Mouse (Mus musculus) heart, postnatal 25 days (tissue): ENCODE measurements around the gene Fgd2. TPM values are rescaled to one million over a fixed set of nuclear protein-coding genes. Genes with fewer than 3 reads are reported as not detected.
"Not testable (repeated sequence)": the region's sequence is repeated elsewhere in the genome, so short reads cannot be mapped to it uniquely, and the experiment has no call there.

Experiments used
- DNase-seq: peaks from one replicate; pipeline ENCODE4 v3.0.0; 2022; ENCODE audit warnings: low spot score
- intact Hi-C: fragments of 180-260 bp; cut with DNase I; formaldehyde crosslinking; loops from one replicate; pipeline ENCODE4 v1.15.1; 2025
- total RNA-seq, 2 experiments: library from RNA; stranded (reverse); gene quantifications; 2 replicates each; pipeline ENCODE4 v1.2.3; 2021

The Fgd2 gene
- total RNA-seq, 2 experiments from 2014 or later = 1.8 to 2.7 TPM

DNA sequence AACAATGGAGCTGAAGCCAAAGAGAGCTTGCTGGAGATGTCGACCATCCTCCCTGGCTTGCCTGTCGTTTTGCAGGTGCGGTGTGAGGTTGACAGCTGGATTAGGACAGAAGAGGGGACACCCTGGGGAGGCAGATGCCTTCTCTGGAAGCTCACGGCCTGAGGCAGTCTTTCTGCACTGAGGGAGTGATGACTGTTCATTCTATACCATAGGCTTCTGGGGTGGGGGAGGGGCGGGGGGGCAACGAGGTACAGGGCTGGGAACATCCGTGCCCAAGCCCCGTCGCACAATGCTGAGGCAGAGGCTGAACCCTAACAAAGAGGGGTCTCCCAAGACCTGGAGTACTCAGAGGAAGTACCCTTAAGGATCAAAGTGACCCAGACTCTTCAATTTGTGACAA is 3.8 kb upstream of the Fgd2 start:
- intact Hi-C loops = no loop called here
- DNase-seq = no peak

DNA sequence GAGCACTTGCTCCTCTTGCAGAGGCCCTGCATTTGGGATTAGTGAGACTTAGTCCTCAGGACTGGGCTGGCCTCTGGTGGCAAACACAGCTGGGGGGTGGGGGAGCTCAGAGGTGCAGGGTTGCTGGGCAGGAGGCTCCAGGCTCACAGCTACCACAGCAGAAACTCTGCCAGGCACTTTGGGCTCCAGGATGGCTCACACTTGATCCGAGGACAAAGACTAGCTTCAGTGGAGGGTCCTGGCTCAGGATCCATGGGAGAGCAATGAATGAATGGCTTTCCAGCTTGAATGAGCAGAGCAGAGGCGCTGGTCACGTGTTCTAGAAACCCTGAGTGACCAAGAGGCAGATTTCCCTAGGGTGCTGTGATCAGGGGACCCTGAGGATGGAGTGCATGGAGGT is 1.8 kb upstream of the Fgd2 start:
- intact Hi-C loops = no loop called here
- no peak for DNase-seq

DNA sequence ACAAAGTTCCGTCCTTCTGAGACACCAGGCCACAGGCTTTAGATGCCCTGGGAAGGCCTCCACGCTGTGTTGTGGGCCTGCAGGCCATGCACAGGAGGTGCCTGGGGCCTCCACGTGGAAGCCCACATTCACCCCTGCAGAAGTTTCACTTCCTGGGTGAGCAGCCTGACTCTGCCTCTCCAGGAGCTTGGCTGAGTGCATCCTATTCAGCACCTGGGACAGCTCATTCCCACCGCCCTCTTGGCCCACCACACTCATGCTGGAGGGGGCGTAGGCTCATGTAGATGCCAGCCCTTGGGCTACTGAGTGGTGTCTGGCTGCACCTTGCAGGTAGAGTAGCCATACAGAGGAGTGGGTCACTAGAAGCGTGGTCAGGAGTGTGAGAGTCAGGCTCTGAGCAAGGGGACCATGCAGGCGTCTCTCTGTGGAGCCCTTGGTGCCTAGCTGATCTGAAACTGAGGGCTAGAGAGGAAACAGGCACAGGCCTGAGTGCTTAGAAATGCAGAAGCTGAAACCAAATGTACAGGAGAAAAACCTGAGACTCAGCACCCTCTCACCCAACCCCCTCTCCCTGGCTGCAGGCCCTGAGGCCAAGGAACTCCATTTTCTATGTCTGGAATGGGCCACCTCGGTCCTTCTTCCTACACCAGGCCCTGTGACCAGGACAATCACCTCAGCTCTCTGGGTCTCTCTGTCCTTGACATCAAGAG is 1.4 kb downstream of the Fgd2 start:
- DNase-seq = no peak
- intact Hi-C loops = no loop called here

DNA sequence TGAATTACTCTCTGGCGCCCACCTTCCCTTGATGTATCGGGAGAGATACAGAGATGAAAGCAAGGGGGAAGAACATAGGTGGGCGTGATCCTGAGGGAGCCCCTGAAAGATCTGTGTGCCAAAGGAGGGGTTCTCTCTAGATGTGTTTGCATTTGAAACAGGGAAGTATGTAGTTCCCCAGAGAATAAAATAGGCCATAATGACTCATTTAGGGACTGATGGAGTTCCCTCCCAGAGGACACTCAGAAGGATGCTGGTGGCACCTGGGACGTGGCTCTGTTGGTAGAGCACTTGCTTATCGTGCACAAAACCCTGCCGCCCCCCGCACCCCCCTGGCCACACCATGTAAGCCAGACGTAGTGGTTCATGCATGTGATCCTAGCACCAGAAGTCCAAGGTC is 2.4 kb downstream of the Fgd2 start:
- intact Hi-C loops = no loop called here
- DNase-seq = no peak

DNA sequence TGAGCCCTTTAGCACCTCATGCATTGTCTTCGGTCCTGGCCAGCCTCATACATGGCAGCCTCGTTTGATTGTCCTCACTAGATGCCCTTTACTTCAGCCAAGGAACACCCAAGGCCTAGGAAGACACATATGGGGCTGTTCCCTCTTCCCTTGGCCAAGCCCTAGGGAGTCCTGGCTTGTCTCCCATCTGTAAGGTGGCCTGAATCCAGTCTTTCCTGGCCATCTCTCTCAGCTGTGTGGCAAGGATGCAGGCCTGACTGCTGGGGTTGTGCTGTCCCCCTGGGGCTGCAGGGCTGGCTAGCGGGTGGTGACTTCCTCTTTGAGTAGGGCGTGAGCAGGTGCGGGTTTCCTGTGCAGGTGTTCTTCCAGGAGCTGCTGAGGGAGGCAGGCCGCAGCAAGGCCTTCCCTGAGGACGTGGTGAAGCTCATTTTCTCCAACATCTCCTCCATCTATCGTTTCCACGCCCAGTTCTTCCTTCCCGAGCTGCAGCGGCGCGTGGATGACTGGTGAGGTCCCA is 4.4 kb downstream of the Fgd2 start:
- intact Hi-C loops = no loop called here
- no peak for DNase-seq

DNA sequence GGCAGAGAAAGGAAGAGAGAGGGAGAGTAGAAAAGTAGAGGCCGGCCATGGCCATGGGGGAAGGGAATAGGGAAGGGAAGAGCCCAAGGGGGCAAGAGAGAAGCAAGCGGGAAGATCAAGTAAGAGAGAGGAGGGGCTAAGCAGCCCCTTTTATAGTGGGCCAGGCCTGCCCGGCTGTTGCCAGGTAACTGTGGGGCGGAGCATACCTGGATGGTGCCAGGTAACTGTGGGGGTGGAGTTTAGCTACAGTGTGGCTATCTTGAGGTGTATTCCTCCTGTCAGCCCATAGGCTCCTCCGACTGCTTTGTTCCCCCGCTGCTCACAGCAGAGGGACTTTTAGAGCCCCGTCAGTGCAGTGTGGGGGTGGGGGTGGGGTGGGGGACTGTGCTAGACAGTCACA is 8.0 kb downstream of the Fgd2 start:
- intact Hi-C loops = no loop called here
- no peak for DNase-seq

DNA sequence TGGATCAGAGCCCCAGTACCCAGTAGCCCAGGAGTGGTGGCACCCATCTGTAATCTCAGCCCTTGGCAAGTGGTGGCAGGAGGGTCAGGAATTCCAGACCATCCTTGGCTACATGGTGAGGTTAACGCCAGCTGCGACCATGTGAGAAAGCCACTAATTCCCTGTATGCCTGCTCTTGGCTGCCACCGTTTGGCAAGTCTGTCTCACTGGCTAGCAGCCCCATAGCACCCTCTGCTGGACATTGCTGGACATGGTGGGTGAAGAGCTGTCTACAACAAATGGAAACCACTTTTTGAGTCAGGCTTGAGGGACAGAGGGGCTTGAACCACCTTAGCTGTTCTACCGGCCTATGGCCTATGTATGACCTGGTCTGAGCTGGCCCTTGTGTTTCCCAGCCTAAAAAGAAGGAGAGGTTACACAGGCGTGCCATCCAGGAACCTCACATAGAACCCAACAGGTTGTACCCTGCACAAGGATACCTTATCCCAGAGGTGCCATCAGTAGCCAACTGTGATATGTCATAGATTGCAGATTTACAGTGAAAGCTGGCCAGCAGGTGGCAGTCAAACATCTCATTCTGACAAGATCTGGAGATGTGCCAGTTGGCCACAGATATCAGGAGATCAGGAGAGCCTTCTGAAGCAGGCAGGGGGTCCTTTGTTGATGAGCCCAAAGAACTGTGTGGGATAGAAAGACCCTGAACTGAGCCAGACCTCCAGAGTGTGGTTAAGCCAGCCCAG is 10.4 kb downstream of the Fgd2 start:
- DNase-seq = peak; percentile 80
- intact Hi-C loops = loop anchor here (1.0 to 2.0 kb wide), 5 partner anchors 32 to 194 kb away; partner anchors contain the start of gene BC004004

DNA sequence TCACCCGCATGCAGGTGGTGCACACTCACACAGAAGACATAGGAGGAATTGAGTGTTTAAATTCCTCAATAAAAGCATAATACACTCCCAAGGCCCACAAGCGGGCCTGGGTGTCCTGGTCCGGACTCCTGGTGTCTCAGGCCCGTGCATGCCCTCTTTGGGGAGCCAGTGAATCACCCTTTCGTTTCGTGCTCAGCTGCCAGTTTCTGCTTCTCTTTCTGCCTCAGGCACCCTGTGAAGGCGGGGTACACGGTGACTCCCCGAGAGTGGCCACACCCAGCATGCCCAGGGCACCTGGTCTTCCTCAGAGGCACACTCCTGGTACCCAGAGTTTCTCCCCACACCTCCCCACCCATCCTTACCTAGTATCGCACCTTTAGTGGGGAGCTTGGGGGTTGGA is 15.2 kb downstream of the Fgd2 start:
- intact Hi-C loops = no loop called here
- no peak for DNase-seq

DNA sequence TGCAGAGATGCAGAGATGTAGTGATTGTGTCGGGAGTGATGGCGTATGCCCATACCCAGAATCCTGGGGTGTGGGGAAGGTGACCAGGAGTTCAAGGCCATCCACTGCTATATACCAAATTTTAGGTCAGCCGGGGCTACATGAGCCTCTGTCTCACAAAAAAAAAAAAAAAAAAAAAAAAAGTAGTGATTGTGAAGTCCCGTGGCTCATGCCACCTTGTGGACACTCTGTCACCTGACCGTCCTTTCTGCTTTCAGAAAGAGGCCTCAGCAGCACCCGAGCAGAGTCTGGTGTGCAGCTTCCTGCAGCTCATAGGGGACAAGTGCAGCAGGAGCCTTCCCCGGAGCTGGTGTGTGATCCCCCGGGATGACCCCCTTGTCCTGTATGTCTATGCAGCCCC is 17.3 kb downstream of the Fgd2 start:
- no peak for DNase-seq
- intact Hi-C loops = no loop called here

DNA sequence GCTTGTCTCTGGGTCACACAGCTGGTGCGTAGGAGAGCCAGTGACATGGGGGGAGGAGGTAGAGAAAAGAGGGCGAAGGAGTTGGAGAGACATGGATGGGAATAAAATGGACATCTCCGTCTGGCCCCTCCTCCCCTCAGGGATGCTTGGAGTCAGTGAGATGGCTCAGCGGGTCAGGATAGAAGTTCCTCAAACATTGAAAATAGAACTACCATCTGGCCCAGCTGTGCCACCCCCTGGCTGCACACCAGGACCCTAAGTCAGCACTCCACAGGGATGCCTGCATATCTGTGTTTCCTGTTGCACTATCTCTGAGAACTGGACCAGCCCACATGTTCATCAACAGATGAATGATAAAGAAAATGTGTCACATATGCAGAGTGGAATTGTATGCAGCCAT is 19.5 kb downstream of the Fgd2 start:
- intact Hi-C loops = no loop called here

DNA sequence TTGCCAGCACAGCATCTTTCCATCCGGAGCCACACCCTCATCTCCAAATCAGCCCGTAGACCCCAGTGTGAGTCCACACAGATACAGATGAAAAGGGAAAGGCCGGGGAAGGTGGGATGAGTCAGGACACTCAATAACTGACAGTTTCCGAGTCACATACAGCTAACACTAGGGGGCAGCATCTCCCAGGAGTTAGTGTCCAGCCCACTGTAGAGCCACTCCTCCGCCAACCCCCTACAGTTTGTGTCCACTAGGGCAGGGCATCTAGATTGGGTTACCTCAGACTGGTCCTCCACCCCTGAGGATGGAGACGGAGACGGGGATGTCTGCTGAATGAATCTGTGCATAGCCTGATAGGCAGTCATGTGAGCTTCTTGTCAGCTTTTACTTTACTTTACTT is 20.8 kb downstream of the Fgd2 start:
- no peak for DNase-seq
- intact Hi-C loops = loop anchor here (1.0 kb wide), 1 partner anchor 133 kb away; no protein-coding TSS in a partner anchor

More for the DNA sequence above, 19.5 kb downstream of the Fgd2 start:
- DNase-seq = no peak

DNA sequence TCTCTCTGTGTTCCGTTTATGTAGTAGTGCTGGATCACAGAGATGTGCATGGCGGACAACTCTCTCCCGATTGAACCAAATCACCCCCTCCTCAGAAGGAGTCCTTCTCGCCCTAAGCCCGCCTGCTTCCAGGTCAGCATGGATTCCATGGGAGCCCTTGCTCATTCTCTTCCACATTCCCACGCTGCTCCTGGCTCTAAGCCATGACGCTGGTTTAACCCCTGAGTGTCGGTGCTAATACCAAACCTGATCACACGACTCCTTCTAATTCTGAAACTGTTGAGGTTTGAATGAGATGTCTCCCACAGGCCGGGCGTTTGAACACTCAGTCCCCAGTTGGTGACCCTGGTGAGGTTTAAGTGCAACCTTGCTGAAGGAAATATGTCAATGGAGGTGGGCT is 21.7 kb downstream of the Fgd2 start:
- intact Hi-C loops = loop anchor here (2.0 kb wide), 1 partner anchor 14 kb away; no protein-coding TSS in a partner anchor

DNA sequence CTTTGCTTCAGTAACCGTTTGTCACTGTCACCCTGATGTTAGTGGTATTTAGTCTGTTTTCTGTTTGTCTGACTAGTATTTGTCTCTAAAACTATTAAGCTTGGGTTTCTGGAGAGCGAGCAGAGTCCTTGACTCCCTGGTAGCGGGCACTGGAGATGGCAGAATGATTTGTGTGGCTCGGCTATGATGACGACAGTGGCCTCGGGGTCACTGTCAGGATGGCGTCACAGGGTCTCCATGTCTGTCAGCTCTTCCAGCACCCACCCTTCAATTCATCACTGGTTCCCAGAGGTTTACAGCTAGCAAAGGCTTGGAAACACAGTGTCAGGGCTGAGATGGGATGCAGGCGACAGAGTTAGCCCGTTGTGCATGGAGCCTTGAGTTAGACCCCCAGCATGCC is 23.2 kb downstream of the Fgd2 start:
- DNase-seq = no peak
- intact Hi-C loops = loop anchor here (2.0 kb wide), 1 partner anchor 13 kb away; no protein-coding TSS in a partner anchor

More for the DNA sequence above, 21.7 kb downstream of the Fgd2 start:
- DNase-seq = no peak

DNA sequence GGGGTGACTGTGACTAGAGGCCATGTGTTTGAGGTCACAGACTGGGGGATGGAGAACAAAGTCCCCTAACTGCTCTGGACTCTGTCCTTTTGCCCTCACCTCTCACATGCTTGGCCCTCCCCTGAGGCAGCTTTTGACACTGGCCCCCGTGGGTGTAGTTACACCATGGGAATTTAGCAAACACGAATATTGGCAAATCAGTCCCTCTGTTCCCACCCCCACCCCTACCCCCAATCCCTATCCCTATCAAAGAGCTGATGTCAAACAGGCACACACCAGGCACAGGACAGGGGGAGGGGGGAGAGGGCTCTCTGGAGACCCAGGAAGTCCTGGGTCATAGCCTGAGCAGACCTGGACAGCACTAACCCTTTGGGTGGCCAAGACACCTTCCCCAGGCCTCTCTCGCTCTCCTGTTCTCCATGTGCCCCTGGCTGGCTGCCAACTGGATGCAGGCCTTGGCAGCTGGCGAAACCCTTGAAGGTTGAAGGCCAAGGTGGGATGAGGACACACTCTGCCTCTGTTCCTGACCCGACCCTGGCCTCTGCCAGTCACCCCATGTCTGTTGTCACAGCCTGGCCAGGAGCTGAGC is 24.2 kb downstream of the Fgd2 start:
- intact Hi-C loops = no loop called here
- no peak for DNase-seq

DNA sequence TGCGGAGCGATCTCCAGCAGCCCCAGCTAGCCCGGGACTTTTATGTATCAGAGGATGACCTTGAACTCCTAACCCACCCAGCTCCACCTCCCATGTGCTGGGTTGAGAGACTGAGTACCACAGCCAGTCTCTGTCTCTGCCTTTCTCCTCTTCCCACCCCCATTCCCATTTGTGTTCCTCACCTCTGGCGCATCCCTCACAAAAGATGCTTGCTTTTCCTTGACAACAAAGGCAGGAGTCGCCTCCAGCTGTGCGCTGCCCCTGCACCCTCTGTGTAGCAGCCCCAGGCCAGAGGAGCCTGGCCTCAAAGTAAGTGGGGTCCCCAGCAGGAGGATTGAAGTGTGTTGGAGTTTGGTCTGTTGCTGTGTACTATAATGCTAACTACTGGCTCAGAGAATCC is 25.0 kb downstream of the Fgd2 start:
- intact Hi-C loops = no loop called here

DNA sequence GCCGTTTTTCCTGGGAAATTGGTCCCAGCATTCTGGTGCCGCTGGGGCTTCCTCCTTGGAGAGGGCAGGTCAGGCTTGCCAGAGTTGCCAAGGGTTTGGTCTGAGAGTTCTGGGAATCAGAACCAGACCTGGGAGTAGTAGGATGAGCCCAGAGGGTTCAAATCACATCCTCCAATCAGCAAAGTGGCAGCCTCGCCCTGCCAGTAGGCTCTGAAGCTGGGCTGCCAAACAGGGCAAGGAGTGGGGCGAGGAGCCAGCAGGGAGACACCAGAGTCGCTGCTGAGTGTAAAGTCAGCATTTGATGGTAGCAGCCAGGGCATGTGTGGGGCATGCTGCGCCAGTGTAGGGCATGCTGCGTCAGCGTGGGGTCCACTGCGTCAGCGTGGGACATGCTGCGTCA is 28.3 kb downstream of the Fgd2 start:
- no peak for DNase-seq
- intact Hi-C loops = no loop called here

More for the DNA sequence above, 25.0 kb downstream of the Fgd2 start:
- no peak for DNase-seq

DNA sequence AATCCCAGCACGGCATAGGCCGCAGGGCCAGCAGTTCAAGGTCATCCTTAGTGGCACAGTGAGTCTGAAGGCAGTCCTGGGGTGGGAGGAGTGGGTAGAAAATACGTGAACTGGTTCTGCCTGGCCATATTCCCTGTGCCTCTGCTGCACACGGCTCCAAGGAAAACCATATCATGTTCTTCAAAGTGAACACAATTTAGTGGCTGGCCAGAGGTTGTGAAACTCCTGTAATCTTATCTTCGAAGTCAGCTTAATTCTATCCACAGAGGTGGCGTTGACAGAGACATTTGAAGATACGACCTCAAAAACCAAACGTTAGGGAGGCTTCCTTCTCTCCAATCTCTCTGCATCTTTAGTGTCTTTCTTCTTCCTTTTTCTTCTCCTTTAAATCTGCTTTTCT is 30.6 kb downstream of the Fgd2 start:
- DNase-seq = no peak
- intact Hi-C loops = no loop called here

DNA sequence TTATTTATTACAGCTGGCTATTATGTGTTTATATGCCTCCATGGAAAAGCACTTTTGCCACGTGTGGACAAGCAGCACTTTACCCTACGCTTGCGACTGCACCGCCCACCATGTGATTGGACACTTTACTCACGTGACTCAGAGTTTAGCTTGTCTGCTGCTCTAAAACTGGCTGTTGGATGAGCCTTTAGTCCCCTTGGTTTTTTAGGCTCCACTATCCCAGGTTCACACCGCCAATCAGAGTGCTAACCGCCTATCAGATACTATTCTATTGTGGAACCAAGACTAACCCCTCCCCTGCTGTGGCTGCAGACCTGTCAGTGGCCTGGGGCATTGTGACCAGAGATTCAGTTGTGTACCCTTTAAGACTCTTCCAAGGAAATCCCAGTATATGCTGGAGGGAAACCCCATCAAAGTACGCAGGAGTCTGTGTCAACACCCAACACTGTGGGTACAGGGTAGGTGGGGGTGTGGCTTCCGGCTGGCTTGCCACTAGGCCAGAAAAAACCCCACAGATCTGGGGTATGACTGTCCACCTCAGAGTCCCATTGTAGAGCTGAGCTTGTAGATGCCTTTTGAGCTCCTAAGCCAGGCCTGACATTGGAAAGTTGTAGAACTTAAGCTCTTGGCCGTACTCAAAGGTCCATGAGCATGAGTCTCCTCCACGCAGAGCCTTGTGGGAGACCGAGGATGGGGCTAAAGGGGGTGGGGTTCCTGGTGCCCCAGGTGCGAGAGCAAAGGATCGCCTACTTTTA is 32.8 kb downstream of the Fgd2 start:
- intact Hi-C loops = no loop called here

DNA sequence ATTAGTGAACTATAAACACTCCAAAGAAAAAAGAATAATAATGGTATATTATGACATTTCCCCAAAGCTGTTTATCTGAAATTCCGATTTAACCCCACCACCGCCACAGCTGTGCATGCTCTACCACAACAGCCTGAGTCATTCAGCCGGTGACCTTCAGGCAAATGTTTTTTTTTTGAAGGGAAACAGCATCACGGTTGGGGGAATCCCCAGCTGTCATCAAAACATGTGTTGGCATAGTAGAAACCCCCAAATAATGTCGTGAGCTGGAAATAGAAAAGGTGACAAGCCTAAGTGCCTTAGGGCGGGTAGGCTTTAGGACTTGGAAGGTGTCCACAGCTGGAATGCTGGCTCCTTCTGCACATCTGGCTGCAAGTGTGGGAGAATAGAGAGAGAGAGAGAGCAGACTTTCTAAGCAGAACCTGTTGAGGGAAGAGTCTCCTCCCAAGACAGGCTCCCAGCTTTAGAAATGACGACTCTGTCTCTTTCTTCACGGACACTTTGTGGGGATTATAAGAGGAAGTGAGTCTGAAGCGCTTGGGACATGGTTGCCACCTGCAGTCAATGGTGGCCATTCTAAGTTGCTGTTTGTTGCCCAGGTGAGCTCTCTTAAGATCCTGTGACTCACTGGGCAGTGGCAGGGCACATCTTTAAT is 33.5 kb downstream of the Fgd2 start:
- DNase-seq = no peak
- intact Hi-C loops = no loop called here

More for the DNA sequence above, 32.8 kb downstream of the Fgd2 start:
- DNase-seq = no peak

DNA sequence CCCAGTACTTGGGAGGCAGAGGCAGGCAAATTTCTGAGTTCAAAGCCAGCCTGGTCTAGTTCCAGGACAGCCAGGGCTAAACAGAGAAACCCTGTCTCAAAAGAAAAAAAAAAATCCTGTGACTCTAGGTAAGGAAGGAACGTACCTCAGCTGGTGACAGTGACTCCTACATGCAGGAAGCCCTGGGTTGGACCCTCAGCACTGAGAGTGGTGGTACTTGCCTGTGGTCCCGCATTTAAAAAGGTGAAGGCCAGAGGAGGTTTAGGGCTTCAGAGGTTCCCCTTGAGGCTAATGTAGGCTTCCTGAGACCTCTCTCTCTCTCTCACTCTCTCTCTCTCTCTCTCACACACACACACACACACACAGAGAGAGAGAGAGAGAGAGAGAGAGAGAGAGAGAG is 34.0 kb downstream of the Fgd2 start:
- DNase-seq, intact Hi-C loops: not testable (repeated sequence)
